Comparison of ENCODE assay signal across 8 mouse cellular contexts in the genomic region with DNA sequence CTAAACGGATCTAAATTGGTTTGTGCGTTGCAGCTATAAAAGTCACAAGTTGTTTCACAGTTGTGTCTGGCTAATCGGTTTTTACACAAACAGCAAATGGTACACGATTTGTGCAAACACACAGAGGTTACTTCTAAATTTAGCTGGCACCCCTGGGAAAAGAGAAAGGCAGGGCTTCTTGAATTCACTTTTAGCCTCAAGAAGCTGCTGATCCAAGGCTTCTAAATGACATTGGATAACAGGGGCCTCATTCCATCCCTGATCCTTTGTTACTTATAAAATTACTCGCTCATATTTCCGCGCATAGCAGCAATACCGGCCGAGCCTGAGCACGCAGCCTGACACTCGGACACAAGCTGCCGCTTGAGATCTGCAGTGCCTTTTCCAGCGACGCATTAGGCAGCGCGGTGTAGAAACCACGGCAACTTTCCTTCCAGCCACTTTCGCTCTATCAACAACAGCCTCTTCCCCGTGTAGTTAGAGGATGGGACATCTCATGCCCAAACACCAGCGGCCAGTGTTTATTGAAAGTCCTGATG. TPM values are rescaled to one million over a fixed set of nuclear protein-coding genes. Genes with fewer than 3 reads are reported as not detected.
A peak's percentile ranks its signal among the peaks of the same experiment; 100 is the strongest.
DNase-seq lines count a peak whose midpoint lies in the region; ATAC-seq lines count a peak whose summit lies in the region.

No protein-coding gene starts in this region.

- no peak for ATAC-seq in forebrain, embryonic 13.5 days
- no peak for ATAC-seq in midbrain, embryonic 11.5 days (ENCODE audit: low FRiP score)
- ATAC-seq in midbrain, embryonic 16.5 days: no peak
- ATAC-seq in midbrain, embryonic 13.5 days: no peak

- under 1% methylated on average over 20 of the region's 20 CpGs for WGBS in forebrain, embryonic 10.5 days
- WGBS in forebrain, embryonic 13.5 days: under 1% methylated on average over 20 of the region's 20 CpGs
- WGBS in midbrain, embryonic 11.5 days: under 1% methylated on average over 20 of the region's 20 CpGs
- under 1% methylated on average over 20 of the region's 20 CpGs for WGBS in midbrain, embryonic 16.5 days
- whole genome bisulfite sequencing in limb, embryonic 10.5 days: under 1% methylated on average over 20 of the region's 20 CpGs
- whole genome bisulfite sequencing in midbrain, embryonic 13.5 days: under 1% methylated on average over 20 of the region's 20 CpGs

- no peak overlapping the region for H3K27ac ChIP-seq in forebrain, embryonic 10.5 days
- no peak overlapping the region for H3K27ac ChIP-seq in forebrain, embryonic 13.5 days
- no peak overlapping the region for H3K27ac ChIP-seq in midbrain, embryonic 11.5 days (ENCODE audit: low read depth, low read length)
- H3K27ac ChIP-seq in midbrain, embryonic 16.5 days (ENCODE audit: low read length): no peak overlapping the region
- no peak overlapping the region for H3K27ac ChIP-seq in limb, embryonic 10.5 days
- no peak overlapping the region for H3K27ac ChIP-seq in midbrain, embryonic 13.5 days

- no peak overlapping the region for H3K9ac ChIP-seq in forebrain, embryonic 13.5 days
- H3K9ac ChIP-seq in midbrain, embryonic 11.5 days (ENCODE audit: low read length): no peak overlapping the region
- no peak overlapping the region for H3K9ac ChIP-seq in midbrain, embryonic 16.5 days (ENCODE audit: low read depth, low read length)
- no peak overlapping the region for H3K9ac ChIP-seq in midbrain, embryonic 13.5 days (replicated peaks)

- DNase-seq in forebrain, embryonic 10.5 days (ENCODE audit: extremely low spot score, low spot score): peak; percentile 56
- DNase-seq in midbrain, embryonic 11.5 days (ENCODE audit: low spot score, missing footprints): peak; percentile 97
- peak; percentile 56 for DNase-seq in limb, embryonic 10.5 days (ENCODE audit: low spot score)
- no peak for DNase-seq in urinary bladder, postnatal 36 days (ENCODE audit: low spot score in 2 of 2)
- no peak for DNase-seq in urinary bladder, postnatal 25 days (ENCODE audit: low spot score)

- no peaks in the 10 kb centered on the region for H3K9me3 ChIP-seq in forebrain, embryonic 10.5 days
- H3K9me3 ChIP-seq in forebrain, embryonic 13.5 days (replicated peaks): no peaks in the 10 kb centered on the region
- H3K9me3 ChIP-seq in midbrain, embryonic 11.5 days (ENCODE audit: control insufficient read depth, low read length): no peaks in the 10 kb centered on the region
- H3K9me3 ChIP-seq in midbrain, embryonic 16.5 days (replicated peaks; ENCODE audit: control insufficient read depth, low read length, poor library complexity, severe bottlenecking): no peaks in the 10 kb centered on the region
- no peaks in the 10 kb centered on the region for H3K9me3 ChIP-seq in limb, embryonic 10.5 days (replicated peaks)
- no peaks in the 10 kb centered on the region for H3K9me3 ChIP-seq in midbrain, embryonic 13.5 days

- no peak overlapping the region for H3K4me3 ChIP-seq in forebrain, embryonic 10.5 days
- no peak overlapping the region for H3K4me3 ChIP-seq in forebrain, embryonic 13.5 days
- H3K4me3 ChIP-seq in midbrain, embryonic 11.5 days (ENCODE audit: low read depth, low read length): no peak overlapping the region
- H3K4me3 ChIP-seq in midbrain, embryonic 16.5 days (ENCODE audit: low read depth, low read length): no peak overlapping the region
- H3K4me3 ChIP-seq in limb, embryonic 10.5 days: no peak overlapping the region
- H3K4me3 ChIP-seq in midbrain, embryonic 13.5 days (replicated peaks): no peak overlapping the region

- H3K4me2 ChIP-seq in forebrain, embryonic 13.5 days: no peak overlapping the region
- no peak overlapping the region for H3K4me2 ChIP-seq in midbrain, embryonic 11.5 days
- H3K4me2 ChIP-seq in midbrain, embryonic 16.5 days (ENCODE audit: low read length): no peak overlapping the region
- H3K4me2 ChIP-seq in midbrain, embryonic 13.5 days (replicated peaks): no peak overlapping the region

- H3K27me3 ChIP-seq in forebrain, embryonic 10.5 days (ENCODE audit: poor library complexity, severe bottlenecking): peaks cover 100% of the 10 kb centered on the region
- peaks cover 95% of the 10 kb centered on the region for H3K27me3 ChIP-seq in forebrain, embryonic 13.5 days
- peaks cover 91% of the 10 kb centered on the region for H3K27me3 ChIP-seq in midbrain, embryonic 11.5 days (ENCODE audit: control insufficient read depth, insufficient read depth, low read length)
- peaks cover 41% of the 10 kb centered on the region for H3K27me3 ChIP-seq in midbrain, embryonic 16.5 days (ENCODE audit: control insufficient read depth, insufficient read depth, low read depth, low read length)
- H3K27me3 ChIP-seq in limb, embryonic 10.5 days (ENCODE audit: low read depth, poor library complexity, severe bottlenecking): peaks cover 100% of the 10 kb centered on the region
- peaks cover 92% of the 10 kb centered on the region for H3K27me3 ChIP-seq in midbrain, embryonic 13.5 days

- H3K4me1 ChIP-seq in forebrain, embryonic 10.5 days: peaks cover 33% of the 10 kb centered on the region
- peaks cover 32% of the 10 kb centered on the region for H3K4me1 ChIP-seq in forebrain, embryonic 13.5 days
- H3K4me1 ChIP-seq in midbrain, embryonic 11.5 days (ENCODE audit: control insufficient read depth, insufficient read depth, low read length): peaks cover 9% of the 10 kb centered on the region
- H3K4me1 ChIP-seq in midbrain, embryonic 16.5 days (ENCODE audit: control insufficient read depth, insufficient read depth, low read length): peaks cover 3% of the 10 kb centered on the region; the same call in 1 of the 2 replicates
- peaks cover 35% of the 10 kb centered on the region for H3K4me1 ChIP-seq in limb, embryonic 10.5 days
- peaks cover 32% of the 10 kb centered on the region for H3K4me1 ChIP-seq in midbrain, embryonic 13.5 days (replicated peaks)

- no peaks in the 10 kb centered on the region for H3K36me3 ChIP-seq in forebrain, embryonic 10.5 days (replicated peaks)
- H3K36me3 ChIP-seq in forebrain, embryonic 13.5 days (ENCODE audit: poor library complexity, severe bottlenecking): no peaks in the 10 kb centered on the region
- no peaks in the 10 kb centered on the region for H3K36me3 ChIP-seq in midbrain, embryonic 11.5 days (ENCODE audit: control insufficient read depth, insufficient read depth, low read length)
- H3K36me3 ChIP-seq in midbrain, embryonic 16.5 days (ENCODE audit: control insufficient read depth, insufficient read depth, low read length): no peaks in the 10 kb centered on the region
- H3K36me3 ChIP-seq in limb, embryonic 10.5 days: no peaks in the 10 kb centered on the region
- H3K36me3 ChIP-seq in midbrain, embryonic 13.5 days: no peaks in the 10 kb centered on the region

RNA-seq across cellular contexts. Expression of a gene that starts 4.0 kb away (rescaled TPM):
- polyA plus RNA-seq in forebrain, embryonic 10.5 days (2016; fragmentation: Nextera tagmentation; extraction: Ambion mirVana): 0.07 and 0.11 TPM in 2 replicates
- polyA plus RNA-seq in forebrain, embryonic 13.5 days (2015; fragmentation: Nextera tagmentation; extraction: Ambion mirVana): not detected in 2 replicates
- 0.05 and 0.11 TPM in 2 replicates for polyA plus RNA-seq in midbrain, embryonic 11.5 days (2014; fragmentation: Nextera tagmentation; extraction: Ambion mirVana)
- polyA plus RNA-seq in midbrain, embryonic 16.5 days (2015; fragmentation: Nextera tagmentation; extraction: Ambion mirVana): 0.11 and 0.18 TPM in 2 replicates
- polyA plus RNA-seq in limb, embryonic 10.5 days (2016; fragmentation: Nextera tagmentation; extraction: Ambion mirVana): 0.06 and 0.08 TPM in 2 replicates
- 0.08 TPM in 1 of 2 replicates, not detected in the other for polyA plus RNA-seq in midbrain, embryonic 13.5 days (2015; fragmentation: Nextera tagmentation; extraction: Ambion mirVana)

RNA-seq across cellular contexts. Expression of a gene that starts 55.3 kb away (rescaled TPM):
- 20.0 and 20.5 TPM in 2 replicates for polyA plus RNA-seq in forebrain, embryonic 10.5 days (2016; fragmentation: Nextera tagmentation; extraction: Ambion mirVana)
- 11.3 and 11.6 TPM in 2 replicates for polyA plus RNA-seq in forebrain, embryonic 13.5 days (2015; fragmentation: Nextera tagmentation; extraction: Ambion mirVana)
- polyA plus RNA-seq in midbrain, embryonic 11.5 days (2014; fragmentation: Nextera tagmentation; extraction: Ambion mirVana): 16.6 and 19.9 TPM in 2 replicates
- 12.3 and 13.3 TPM in 2 replicates for polyA plus RNA-seq in midbrain, embryonic 16.5 days (2015; fragmentation: Nextera tagmentation; extraction: Ambion mirVana)
- 18.5 and 19.0 TPM in 2 replicates for polyA plus RNA-seq in limb, embryonic 10.5 days (2016; fragmentation: Nextera tagmentation; extraction: Ambion mirVana)
- 10.2 and 10.4 TPM in 2 replicates for polyA plus RNA-seq in midbrain, embryonic 13.5 days (2015; fragmentation: Nextera tagmentation; extraction: Ambion mirVana)

Comparison
In these comparisons a context has a peak if more than half of its experiments do, and no peak if none do; other contexts are left out.
1. DNase-seq: peak in forebrain, embryonic 10.5 days (single experiment), midbrain, embryonic 11.5 days (single experiment) and limb, embryonic 10.5 days (single experiment); none in urinary bladder, postnatal 36 days (0 of 2) and urinary bladder, postnatal 25 days (single experiment).